Mouse (Mus musculus) right cerebral cortex, postnatal 36 days (tissue): Measurements from ENCODE around the gene Khdrbs2.
A peak's percentile ranks its signal among the peaks of the same experiment; 100 is the strongest.

ENCODE experiments used
- DNase-seq, 2 experiments: peaks; one replicate each; pipeline ENCODE4 v3.0.0; 2022; ENCODE audit warnings: low spot score in 2 of 2, mixed read lengths in 1 of 2

The Khdrbs2 gene

GRCm38 (mm10) chr1:32172506-32173239, at the start of gene Khdrbs2:
Gene Khdrbs2 (plus strand): TSS chr1:32172714.
- DNase-seq = peak; percentile 91 to 92

- DNase-seq = no peak
Measured at GRCm38 (mm10) chr1:32174566-32174965, 2.1 kb downstream of the Khdrbs2 start.

GRCm38 (mm10) chr1:32199664-32200260, 27.2 kb downstream of the Khdrbs2 start:
- DNase-seq = no peak

GRCm38 (mm10) chr1:32248443-32248842, 75.9 kb downstream of the Khdrbs2 start:
- no peak for DNase-seq

GRCm38 (mm10) chr1:32249602-32250001, 77.1 kb downstream of the Khdrbs2 start:
- DNase-seq = no peak

DNA sequence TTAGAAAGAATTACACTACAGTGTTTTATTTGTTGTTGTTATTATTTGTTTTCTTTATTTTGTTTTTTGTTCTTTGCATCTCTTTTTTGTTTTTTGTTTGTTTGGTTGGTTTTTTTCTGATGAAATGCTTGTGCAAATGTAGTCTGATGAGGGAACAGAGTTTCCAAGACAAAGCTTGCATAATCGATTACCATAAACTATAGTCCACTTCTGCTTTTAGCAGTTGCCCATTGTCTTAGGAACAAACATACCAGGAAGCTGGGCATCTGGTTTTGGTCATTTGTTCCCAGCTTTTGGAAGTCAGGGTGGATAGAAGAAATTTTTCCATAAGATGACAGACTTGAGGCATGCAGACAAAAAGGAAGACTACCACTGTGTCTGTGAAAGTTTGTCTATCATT, 77.8 kb downstream of the Khdrbs2 start:
- no peak for DNase-seq

GRCm38 (mm10) chr1:32258942-32259341, 86.4 kb downstream of the Khdrbs2 start:
- DNase-seq = no peak

DNA sequence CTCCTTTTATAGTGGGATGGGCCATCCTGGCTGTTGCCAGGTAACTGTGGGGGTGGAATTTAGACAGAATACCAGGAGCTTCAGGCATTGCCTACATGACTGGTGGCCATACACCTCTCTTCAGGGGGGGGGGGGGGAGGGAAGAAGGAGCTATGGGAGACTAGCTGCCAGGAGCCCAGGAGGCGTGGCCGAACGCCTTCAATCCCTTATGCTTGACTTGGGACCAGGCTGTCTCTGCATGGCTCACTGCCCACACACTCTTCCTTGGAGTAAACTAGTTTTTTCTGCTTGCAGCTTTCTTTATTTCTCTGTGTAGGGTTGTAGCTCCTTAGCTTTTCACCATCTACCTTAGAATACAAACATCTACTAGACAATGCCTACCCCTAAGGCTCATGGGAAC, 98.0 kb downstream of the Khdrbs2 start:
- DNase-seq = peak in 1 of 2 experiments; percentile 3

GRCm38 (mm10) chr1:32294702-32295101, 122.2 kb downstream of the Khdrbs2 start:
- no peak for DNase-seq

DNA sequence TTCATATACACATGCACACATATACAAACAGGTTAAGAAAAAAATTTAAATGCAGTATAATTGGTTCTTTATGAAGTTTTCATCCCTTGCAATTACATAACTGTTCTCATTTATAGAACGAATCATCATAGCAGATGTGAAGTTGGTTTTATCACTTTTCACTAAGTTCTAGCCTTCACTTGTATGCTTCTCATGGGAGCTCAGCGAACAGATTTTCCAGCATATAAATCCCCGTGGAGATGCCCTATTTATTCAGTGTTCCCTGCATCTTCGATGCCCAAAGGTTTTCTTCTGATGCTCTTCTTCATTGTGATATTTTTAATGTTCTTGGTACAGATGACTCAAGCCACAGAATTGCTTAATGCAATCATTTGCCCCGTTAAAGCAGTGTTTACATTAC, 128.9 kb downstream of the Khdrbs2 start:
- no peak for DNase-seq

- DNase-seq = no peak
Measured at GRCm38 (mm10) chr1:32309074-32309473, 136.6 kb downstream of the Khdrbs2 start.

GRCm38 (mm10) chr1:32309637-32310036, 137.1 kb downstream of the Khdrbs2 start:
- DNase-seq = no peak

GRCm38 (mm10) chr1:32339108-32339507, 166.6 kb downstream of the Khdrbs2 start:
- no peak for DNase-seq

DNA sequence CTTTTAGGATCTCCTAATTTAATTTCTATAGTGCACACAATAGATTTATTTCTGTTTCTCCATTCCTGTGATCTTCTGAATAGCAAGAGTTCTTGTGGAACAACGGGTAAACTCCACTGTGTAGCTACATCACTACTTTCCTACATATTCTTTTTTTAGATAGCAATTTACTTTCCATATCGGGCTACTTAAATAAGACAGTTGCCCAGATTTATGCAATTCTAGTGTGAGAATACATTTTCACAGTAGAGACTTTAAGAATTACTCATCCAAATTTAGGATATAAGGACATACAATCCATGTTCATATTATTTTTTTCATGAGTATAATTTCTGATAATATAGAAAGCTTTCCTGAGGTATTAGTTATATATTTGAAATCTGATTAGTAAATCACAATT, 175.0 kb downstream of the Khdrbs2 start:
- DNase-seq = no peak

GRCm38 (mm10) chr1:32352076-32352475, 179.6 kb downstream of the Khdrbs2 start:
- DNase-seq = no peak

DNA sequence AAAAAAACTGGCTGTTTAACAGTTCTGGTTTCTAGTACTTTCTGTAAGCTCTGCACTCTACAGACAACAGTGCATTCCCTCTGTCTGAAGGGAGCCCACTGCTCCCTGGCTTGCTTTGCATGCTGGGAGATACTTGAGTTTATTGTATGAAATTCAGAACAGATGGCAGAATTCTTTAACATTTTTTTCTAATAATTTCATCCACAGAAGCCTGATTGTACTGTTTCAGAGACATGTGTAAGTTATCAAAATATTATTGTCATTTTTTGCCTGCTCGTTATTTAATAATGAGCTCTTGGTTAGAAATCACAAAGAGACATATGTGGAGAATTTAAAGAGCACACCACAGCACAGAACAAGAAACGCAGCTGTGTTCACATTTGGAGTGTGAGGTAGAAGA, 191.0 kb downstream of the Khdrbs2 start:
- DNase-seq = no peak

DNA sequence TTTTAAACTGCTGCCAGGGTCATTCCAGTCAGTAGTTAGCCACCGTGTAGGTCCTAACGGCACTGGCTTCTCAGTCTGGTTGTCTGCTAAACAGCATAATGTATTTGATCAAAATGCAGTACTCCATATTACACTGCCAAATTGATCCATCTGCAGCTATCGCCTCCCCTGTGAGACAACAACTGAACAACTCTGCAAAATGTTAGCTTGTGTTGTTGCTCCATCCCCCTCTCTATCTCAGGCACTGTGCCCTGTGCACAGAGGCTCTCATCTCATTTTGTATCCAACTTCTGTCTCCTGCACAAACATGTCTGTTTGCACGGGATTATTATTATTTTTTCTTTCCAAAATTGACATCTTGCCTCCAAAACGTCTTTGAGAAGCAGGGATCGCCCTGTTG, 225.0 kb downstream of the Khdrbs2 start:
- DNase-seq = no peak

DNA sequence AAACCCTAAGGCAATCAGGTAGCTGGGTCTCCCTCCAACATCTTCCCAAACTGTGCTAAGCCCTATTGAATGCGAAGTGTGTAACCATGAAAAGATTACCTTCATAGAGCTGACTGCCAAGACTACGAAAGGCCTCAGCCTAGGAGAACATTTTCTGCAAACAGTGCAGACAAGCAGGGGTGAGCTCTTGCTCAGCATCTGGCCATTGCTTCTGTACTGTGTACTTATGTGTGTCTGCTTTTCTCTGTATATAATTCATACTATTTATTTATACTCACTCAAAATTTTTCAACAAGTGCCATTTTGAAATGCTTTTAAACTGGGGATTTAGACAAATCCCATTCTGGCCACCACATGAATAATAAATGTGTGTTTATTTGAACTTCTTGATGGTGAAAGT, 235.1 kb downstream of the Khdrbs2 start:
- no peak for DNase-seq

- peak in 1 of 2 experiments; percentile 14 for DNase-seq
Measured at GRCm38 (mm10) chr1:32428410-32428809, 255.9 kb downstream of the Khdrbs2 start.

- no peak for DNase-seq
Measured at GRCm38 (mm10) chr1:32429493-32429892, 257.0 kb downstream of the Khdrbs2 start.

- DNase-seq = peak in 1 of 2 experiments; percentile 23
Measured at GRCm38 (mm10) chr1:32430516-32430915, 258.0 kb downstream of the Khdrbs2 start.

GRCm38 (mm10) chr1:32433118-32433517, 260.6 kb downstream of the Khdrbs2 start:
- DNase-seq = no peak

- no peak for DNase-seq
Measured at GRCm38 (mm10) chr1:32443927-32444326, 271.4 kb downstream of the Khdrbs2 start.
